Mouse (Mus musculus) midbrain, embryonic 12.5 days (tissue): ENCODE results near the gene Thbs2. TPM values are rescaled to one million over a fixed set of nuclear protein-coding genes. Genes with fewer than 3 reads are reported as not detected.
A peak's percentile ranks its signal among the peaks of the same experiment; 100 is the strongest.

Experiments used
- ATAC-seq: fragments of 200-750 bp; cut with Nextera tagmentation; 2 replicates; pipeline ENCODE4 v1.8.0; 2017; ENCODE audit warnings: low read depth, moderate TSS enrichment, moderate library complexity; ENCODE audit not compliant: low FRiP score
- H3K27ac ChIP-seq: fragments of 300-500 bp; sonication (generic); replicated peaks from 2 replicates; pipeline ENCODE4 v1.5.1; 2016; ENCODE audit warnings: mild to moderate bottlenecking
- H3K27me3 ChIP-seq: fragments of 300-500 bp; sonication (generic); 2 replicates; pipeline ENCODE4 v1.6.1; 2016; ENCODE audit warnings: mild to moderate bottlenecking
- H3K36me3 ChIP-seq: fragments of 300-500 bp; sonication (generic); 2 replicates; pipeline ENCODE4 v1.6.1; 2016
- H3K4me1 ChIP-seq: fragments of 300-500 bp; sonication (generic); 2 replicates; pipeline ENCODE4 v1.6.1; 2016
- H3K4me2 ChIP-seq: fragments of 300-500 bp; sonication (generic); replicated peaks from 2 replicates; pipeline ENCODE4 v1.6.1; 2016; ENCODE audit warnings: mild to moderate bottlenecking, moderate library complexity
- H3K4me3 ChIP-seq: fragments of 300-500 bp; sonication (generic); 2 replicates; pipeline ENCODE4 v1.5.1; 2016; ENCODE audit warnings: mild to moderate bottlenecking
- H3K9ac ChIP-seq: fragments of 300-500 bp; sonication (generic); replicated peaks from 2 replicates; pipeline ENCODE4 v1.6.1; 2016; ENCODE audit warnings: mild to moderate bottlenecking, moderate library complexity
- H3K9me3 ChIP-seq: fragments of 300-500 bp; sonication (generic); 2 replicates; pipeline ENCODE4 v1.6.1; 2016; ENCODE audit warnings: mild to moderate bottlenecking
- WGBS: fragments of 180-500 bp; shearing (Covaris S2); methylation state at CpG from one replicate; pipeline ENCODE4 v1.1.7; 2016; 5-methylcytosine and 5-hydroxymethylcytosine counted together
- polyA plus RNA-seq: library from polyadenylated mRNA; unstranded; fragments of >200 nt; fragmentation: Nextera tagmentation; extraction: Ambion mirVana; gene quantifications from 2 replicates; pipeline ENCODE4 v1.2.1, GENCODE M21; 2016

Gene Thbs2
- polyA plus RNA-seq, 1 experiment from 2014 or later = 12.8 TPM

GRCm38 (mm10) chr17:14693048-14693993 is 714 bp downstream of the Thbs2 start:
- Histone ChIP-seq H3K9me3 (no peaks in the 10 kb centered on the region), H3K27ac (no peak overlapping the region), H3K27me3 (peaks cover 3% of the 10 kb centered on the region; the same call in 1 of the 2 replicates), H3K36me3 (no peaks in the 10 kb centered on the region), H3K4me1 (peaks cover 18% of the 10 kb centered on the region), H3K4me3 (peak overlapping the region; percentile 29), H3K9ac (no peak overlapping the region), H3K4me2 (peak overlapping the region; percentile 45)
- 1% methylated on average over 9 of the region's 9 CpGs for WGBS
- peak; percentile 79 for ATAC-seq

- Histone ChIP-seq H3K9me3 (no peaks in the 10 kb centered on the region), H3K27me3 (peaks cover 3% of the 10 kb centered on the region; the same call in 1 of the 2 replicates), H3K4me1 (peaks cover 18% of the 10 kb centered on the region), H3K4me2 (no peak overlapping the region), H3K36me3 (no peaks in the 10 kb centered on the region), H3K9ac (no peak overlapping the region), H3K4me3 (no peak overlapping the region), H3K27ac (no peak overlapping the region)
- WGBS = 69% methylated on average over 6 of the region's 6 CpGs
- no peak for ATAC-seq
These were observed 2.1 kb downstream of the Thbs2 start for GRCm38 (mm10) chr17:14691901-14692300.

- Histone ChIP-seq H3K4me3 (no peak overlapping the region), H3K9ac (no peak overlapping the region), H3K27ac (no peak overlapping the region), H3K27me3 (peaks cover 3% of the 10 kb centered on the region; the same call in 1 of the 2 replicates), H3K4me1 (peaks cover 18% of the 10 kb centered on the region), H3K4me2 (no peak overlapping the region), H3K36me3 (no peaks in the 10 kb centered on the region), H3K9me3 (no peaks in the 10 kb centered on the region)
- whole genome bisulfite sequencing = 77% methylated on average over 4 of the region's 4 CpGs
- ATAC-seq = no peak
These were observed 2.8 kb downstream of the Thbs2 start for GRCm38 (mm10) chr17:14691197-14691596.

- ATAC-seq = no peak
- Histone ChIP-seq H3K4me2 (no peak overlapping the region), H3K4me3 (no peak overlapping the region), H3K4me1 (no peaks in the 10 kb centered on the region), H3K9me3 (no peaks in the 10 kb centered on the region), H3K36me3 (no peaks in the 10 kb centered on the region), H3K27ac (no peak overlapping the region), H3K27me3 (no peaks in the 10 kb centered on the region), H3K9ac (no peak overlapping the region)
- WGBS = 91% methylated on average over 7 of the region's 7 CpGs
These were observed 11.2 kb downstream of the Thbs2 start for GRCm38 (mm10) chr17:14682836-14683235.

- H3K4me3 ChIP-seq = no peak overlapping the region
- no peak overlapping the region for H3K9ac ChIP-seq
- H3K4me2 ChIP-seq = no peak overlapping the region
- no peak for ATAC-seq
- no peak overlapping the region for H3K27ac ChIP-seq
- 86% methylated on average over 12 of the region's 12 CpGs for WGBS
- H3K9me3 ChIP-seq = no peaks in the 10 kb centered on the region
- no peaks in the 10 kb centered on the region for H3K27me3 ChIP-seq
- no peaks in the 10 kb centered on the region for H3K4me1 ChIP-seq
- no peaks in the 10 kb centered on the region for H3K36me3 ChIP-seq
These were observed 13.0 kb downstream of the Thbs2 start for GRCm38 (mm10) chr17:14681047-14681446.

- Histone ChIP-seq H3K27ac (no peak overlapping the region), H3K4me2 (no peak overlapping the region), H3K9me3 (no peaks in the 10 kb centered on the region), H3K27me3 (no peaks in the 10 kb centered on the region), H3K36me3 (no peaks in the 10 kb centered on the region), H3K4me3 (no peak overlapping the region), H3K9ac (no peak overlapping the region), H3K4me1 (peaks cover 4% of the 10 kb centered on the region; the same call in 1 of the 2 replicates)
- 84% methylated on average over 8 of the region's 8 CpGs for WGBS
- no peak for ATAC-seq
These were observed 16.8 kb downstream of the Thbs2 start for GRCm38 (mm10) chr17:14677198-14677597.

GRCm38 (mm10) chr17:14675517-14675916 is 18.5 kb downstream of the Thbs2 start:
- no peaks in the 10 kb centered on the region for H3K9me3 ChIP-seq
- WGBS = 81% methylated on average over 2 of the region's 2 CpGs
- no peak overlapping the region for H3K27ac ChIP-seq
- no peak overlapping the region for H3K4me3 ChIP-seq
- no peak for ATAC-seq
- H3K36me3 ChIP-seq = no peaks in the 10 kb centered on the region
- H3K4me2 ChIP-seq = no peak overlapping the region
- H3K4me1 ChIP-seq = peaks cover 4% of the 10 kb centered on the region; the same call in 1 of the 2 replicates
- H3K9ac ChIP-seq = no peak overlapping the region
- H3K27me3 ChIP-seq = no peaks in the 10 kb centered on the region

- no peaks in the 10 kb centered on the region for H3K36me3 ChIP-seq
- H3K4me2 ChIP-seq = no peak overlapping the region
- no peak overlapping the region for H3K27ac ChIP-seq
- no peak for ATAC-seq
- no peaks in the 10 kb centered on the region for H3K27me3 ChIP-seq
- H3K4me1 ChIP-seq = peaks cover 4% of the 10 kb centered on the region; the same call in 1 of the 2 replicates
- H3K4me3 ChIP-seq = no peak overlapping the region
- 36% methylated on average over 5 of the region's 5 CpGs for WGBS
- no peaks in the 10 kb centered on the region for H3K9me3 ChIP-seq
- no peak overlapping the region for H3K9ac ChIP-seq
These were observed 21.6 kb downstream of the Thbs2 start for GRCm38 (mm10) chr17:14672402-14672801.

- H3K4me3 ChIP-seq = no peak overlapping the region
- H3K27ac ChIP-seq = no peak overlapping the region
- no peaks in the 10 kb centered on the region for H3K36me3 ChIP-seq
- H3K4me2 ChIP-seq = no peak overlapping the region
- H3K9ac ChIP-seq = no peak overlapping the region
- WGBS = 86% methylated on average over 4 of the region's 4 CpGs
- H3K9me3 ChIP-seq = no peaks in the 10 kb centered on the region
- ATAC-seq = no peak
- H3K27me3 ChIP-seq = no peaks in the 10 kb centered on the region
- H3K4me1 ChIP-seq = peaks cover under 1% of the 10 kb centered on the region; the same call in 1 of the 2 replicates
These were observed 26.8 kb downstream of the Thbs2 start for GRCm38 (mm10) chr17:14667225-14667624.

- Histone ChIP-seq H3K4me1 (no peaks in the 10 kb centered on the region), H3K27ac (no peak overlapping the region), H3K27me3 (no peaks in the 10 kb centered on the region), H3K9me3 (no peaks in the 10 kb centered on the region), H3K36me3 (no peaks in the 10 kb centered on the region), H3K4me2 (no peak overlapping the region), H3K4me3 (no peak overlapping the region), H3K9ac (no peak overlapping the region)
- 77% methylated on average over 2 of the region's 2 CpGs for WGBS
- ATAC-seq = no peak
These were observed 27.6 kb downstream of the Thbs2 start for GRCm38 (mm10) chr17:14666451-14666850.

GRCm38 (mm10) chr17:14663366-14663765 is 30.7 kb downstream of the Thbs2 start:
- H3K4me3 ChIP-seq = no peak overlapping the region
- H3K27me3 ChIP-seq = no peaks in the 10 kb centered on the region
- no peak overlapping the region for H3K4me2 ChIP-seq
- H3K9ac ChIP-seq = no peak overlapping the region
- no peak for ATAC-seq
- no peaks in the 10 kb centered on the region for H3K9me3 ChIP-seq
- no peaks in the 10 kb centered on the region for H3K4me1 ChIP-seq
- no peak overlapping the region for H3K27ac ChIP-seq
- 83% methylated on average over 5 of the region's 5 CpGs for WGBS
- no peaks in the 10 kb centered on the region for H3K36me3 ChIP-seq

- no peak for ATAC-seq
- Histone ChIP-seq H3K9me3 (no peaks in the 10 kb centered on the region), H3K36me3 (no peaks in the 10 kb centered on the region), H3K27ac (no peak overlapping the region), H3K9ac (no peak overlapping the region), H3K4me2 (no peak overlapping the region), H3K4me3 (no peak overlapping the region), H3K27me3 (no peaks in the 10 kb centered on the region), H3K4me1 (no peaks in the 10 kb centered on the region)
- 89% methylated on average over 6 of the region's 6 CpGs for WGBS
These were observed 31.6 kb downstream of the Thbs2 start for GRCm38 (mm10) chr17:14662409-14662808.
